Mouse (Mus musculus): ENCODE measurements around the gene Aplnr. TPM values are rescaled to one million over a fixed set of nuclear protein-coding genes. Genes with fewer than 3 reads are reported as not detected.

The Aplnr gene
- polyA plus RNA-seq, 1 experiment from 2014 or later: 26.8 TPM

- no peak overlapping the region for H3K4me3 ChIP-seq (ENCODE audit: control insufficient read depth in 1 of 2, insufficient read depth in 1 of 2, low read depth in 1 of 2, low read length in 2 of 2)
- no peak overlapping the region for H3K4me2 ChIP-seq (ENCODE audit: low read length)
- 27% methylated on average over 1 of the region's 1 CpGs for WGBS
- H3K9ac ChIP-seq (ENCODE audit: low read length): no peak overlapping the region
- no peaks in the 10 kb centered on the region for H3K36me3 ChIP-seq (ENCODE audit: control insufficient read depth, insufficient read depth, low read length)
- no peaks in the 10 kb centered on the region for H3K9me3 ChIP-seq (ENCODE audit: control insufficient read depth, low read length)
- ATAC-seq (ENCODE audit: insufficient number of reproducible peaks, insufficient read depth, low FRiP score, low read depth): no peak
- H3K4me1 ChIP-seq (ENCODE audit: control insufficient read depth in 2 of 2, insufficient read depth in 2 of 2, low read length in 2 of 2): no peaks in the 10 kb centered on the region; a peak in 2 of 4 replicates
- H3K27me3 ChIP-seq (ENCODE audit: control insufficient read depth, insufficient read depth, low read length): no peaks in the 10 kb centered on the region
- H3K27ac ChIP-seq (replicated peaks in 1 of 2; ENCODE audit: control insufficient read depth in 1 of 2, insufficient read depth in 1 of 2, low read depth in 2 of 2, low read length in 2 of 2): no peak overlapping the region
Measured at GRCm38 (mm10) chr2:85167624-85168023, 31.6 kb downstream of the Aplnr start.

GRCm38 (mm10) chr2:85168327-85168726 is 32.3 kb downstream of the Aplnr start:
- Histone ChIP-seq H3K36me3 (ENCODE audit: control insufficient read depth, insufficient read depth, low read length) (no peaks in the 10 kb centered on the region), H3K4me2 (ENCODE audit: low read length) (no peak overlapping the region), H3K9ac (ENCODE audit: low read length) (no peak overlapping the region), H3K27ac (replicated peaks in 1 of 2; ENCODE audit: control insufficient read depth in 1 of 2, insufficient read depth in 1 of 2, low read depth in 2 of 2, low read length in 2 of 2) (no peak overlapping the region; a peak in 1 of 4 replicates), H3K9me3 (ENCODE audit: control insufficient read depth, low read length) (no peaks in the 10 kb centered on the region), H3K27me3 (ENCODE audit: control insufficient read depth, insufficient read depth, low read length) (no peaks in the 10 kb centered on the region), H3K4me3 (ENCODE audit: control insufficient read depth in 1 of 2, insufficient read depth in 1 of 2, low read depth in 1 of 2, low read length in 2 of 2) (no peak overlapping the region), H3K4me1 (ENCODE audit: control insufficient read depth in 2 of 2, insufficient read depth in 2 of 2, low read length in 2 of 2) (peaks cover 0 to 2% of the 10 kb centered on the region in 2 experiments; a peak in 3 of 4 replicates)
- WGBS: 87% methylated on average over 1 of the region's 1 CpGs
- ATAC-seq (ENCODE audit: insufficient number of reproducible peaks, insufficient read depth, low FRiP score, low read depth): no peak

- Histone ChIP-seq H3K4me3 (ENCODE audit: control insufficient read depth in 1 of 2, insufficient read depth in 1 of 2, low read depth in 1 of 2, low read length in 2 of 2) (no peak overlapping the region), H3K4me1 (ENCODE audit: control insufficient read depth in 2 of 2, insufficient read depth in 2 of 2, low read length in 2 of 2) (peaks cover 0 to 2% of the 10 kb centered on the region in 2 experiments; a peak in 2 of 4 replicates), H3K9me3 (ENCODE audit: control insufficient read depth, low read length) (no peaks in the 10 kb centered on the region), H3K27me3 (ENCODE audit: control insufficient read depth, insufficient read depth, low read length) (no peaks in the 10 kb centered on the region), H3K36me3 (ENCODE audit: control insufficient read depth, insufficient read depth, low read length) (no peaks in the 10 kb centered on the region), H3K4me2 (ENCODE audit: low read length) (no peak overlapping the region), H3K27ac (replicated peaks in 1 of 2; ENCODE audit: control insufficient read depth in 1 of 2, insufficient read depth in 1 of 2, low read depth in 2 of 2, low read length in 2 of 2) (no peak overlapping the region), H3K9ac (ENCODE audit: low read length) (no peak overlapping the region)
- 19% methylated on average over 3 of the region's 3 CpGs for WGBS
- peak; percentile 22; the same call in 1 of the 2 replicates for ATAC-seq (ENCODE audit: insufficient number of reproducible peaks, insufficient read depth, low FRiP score, low read depth)
Measured at GRCm38 (mm10) chr2:85172071-85172762, 36.2 kb downstream of the Aplnr start.

GRCm38 (mm10) chr2:85172763-85173103 is 36.7 kb downstream of the Aplnr start:
- no peak overlapping the region for H3K4me2 ChIP-seq (ENCODE audit: low read length)
- peaks cover 0 to 2% of the 10 kb centered on the region in 2 experiments; a peak in 2 of 4 replicates for H3K4me1 ChIP-seq (ENCODE audit: control insufficient read depth in 2 of 2, insufficient read depth in 2 of 2, low read length in 2 of 2)
- no peaks in the 10 kb centered on the region for H3K36me3 ChIP-seq (ENCODE audit: control insufficient read depth, insufficient read depth, low read length)
- no peak for ATAC-seq (ENCODE audit: insufficient number of reproducible peaks, insufficient read depth, low FRiP score, low read depth)
- no peak overlapping the region for H3K9ac ChIP-seq (ENCODE audit: low read length)
- no peaks in the 10 kb centered on the region for H3K27me3 ChIP-seq (ENCODE audit: control insufficient read depth, insufficient read depth, low read length)
- WGBS: 60% methylated on average over 2 of the region's 2 CpGs
- H3K4me3 ChIP-seq (ENCODE audit: control insufficient read depth in 1 of 2, insufficient read depth in 1 of 2, low read depth in 1 of 2, low read length in 2 of 2): no peak overlapping the region
- no peak overlapping the region for H3K27ac ChIP-seq (replicated peaks in 1 of 2; ENCODE audit: control insufficient read depth in 1 of 2, insufficient read depth in 1 of 2, low read depth in 2 of 2, low read length in 2 of 2)
- H3K9me3 ChIP-seq (ENCODE audit: control insufficient read depth, low read length): no peaks in the 10 kb centered on the region

GRCm38 (mm10) chr2:85173545-85173944 is 37.5 kb downstream of the Aplnr start:
- H3K9ac ChIP-seq (ENCODE audit: low read length): no peak overlapping the region
- no peak overlapping the region for H3K4me2 ChIP-seq (ENCODE audit: low read length)
- 83% methylated on average over 6 of the region's 6 CpGs for WGBS
- peaks cover 0 to 2% of the 10 kb centered on the region in 2 experiments; a peak in 1 of 4 replicates for H3K4me1 ChIP-seq (ENCODE audit: control insufficient read depth in 2 of 2, insufficient read depth in 2 of 2, low read length in 2 of 2)
- ATAC-seq (ENCODE audit: insufficient number of reproducible peaks, insufficient read depth, low FRiP score, low read depth): no peak
- H3K36me3 ChIP-seq (ENCODE audit: control insufficient read depth, insufficient read depth, low read length): no peaks in the 10 kb centered on the region
- no peaks in the 10 kb centered on the region for H3K9me3 ChIP-seq (ENCODE audit: control insufficient read depth, low read length)
- H3K27me3 ChIP-seq (ENCODE audit: control insufficient read depth, insufficient read depth, low read length): no peaks in the 10 kb centered on the region
- no peak overlapping the region for H3K27ac ChIP-seq (replicated peaks in 1 of 2; ENCODE audit: control insufficient read depth in 1 of 2, insufficient read depth in 1 of 2, low read depth in 2 of 2, low read length in 2 of 2)
- H3K4me3 ChIP-seq (ENCODE audit: control insufficient read depth in 1 of 2, insufficient read depth in 1 of 2, low read depth in 1 of 2, low read length in 2 of 2): no peak overlapping the region

GRCm38 (mm10) chr2:85178139-85178800 is 42.2 kb downstream of the Aplnr start:
- no peak for ATAC-seq (ENCODE audit: insufficient number of reproducible peaks, insufficient read depth, low FRiP score, low read depth)
- H3K9me3 ChIP-seq (ENCODE audit: control insufficient read depth, low read length): no peaks in the 10 kb centered on the region
- H3K4me1 ChIP-seq (ENCODE audit: control insufficient read depth in 2 of 2, insufficient read depth in 2 of 2, low read length in 2 of 2): no peaks in the 10 kb centered on the region
- 54% methylated on average over 4 of the region's 4 CpGs for WGBS
- no peaks in the 10 kb centered on the region for H3K27me3 ChIP-seq (ENCODE audit: control insufficient read depth, insufficient read depth, low read length)
- no peak overlapping the region for H3K4me2 ChIP-seq (ENCODE audit: low read length)
- no peak overlapping the region for H3K9ac ChIP-seq (ENCODE audit: low read length)
- no peak overlapping the region for H3K27ac ChIP-seq (replicated peaks in 1 of 2; ENCODE audit: control insufficient read depth in 1 of 2, insufficient read depth in 1 of 2, low read depth in 2 of 2, low read length in 2 of 2)
- no peaks in the 10 kb centered on the region for H3K36me3 ChIP-seq (ENCODE audit: control insufficient read depth, insufficient read depth, low read length)
- no peak overlapping the region for H3K4me3 ChIP-seq (ENCODE audit: control insufficient read depth in 1 of 2, insufficient read depth in 1 of 2, low read depth in 1 of 2, low read length in 2 of 2)

GRCm38 (mm10) chr2:85187582-85188151 is 51.6 kb downstream of the Aplnr start:
- no peak for ATAC-seq (ENCODE audit: insufficient number of reproducible peaks, insufficient read depth, low FRiP score, low read depth)
- no peak overlapping the region for H3K4me2 ChIP-seq (ENCODE audit: low read length)
- 78% methylated on average over 6 of the region's 6 CpGs for WGBS
- no peak overlapping the region for H3K4me3 ChIP-seq (ENCODE audit: control insufficient read depth in 1 of 2, insufficient read depth in 1 of 2, low read depth in 1 of 2, low read length in 2 of 2)
- H3K27ac ChIP-seq (replicated peaks in 1 of 2; ENCODE audit: control insufficient read depth in 1 of 2, insufficient read depth in 1 of 2, low read depth in 2 of 2, low read length in 2 of 2): no peak overlapping the region
- H3K36me3 ChIP-seq (ENCODE audit: control insufficient read depth, insufficient read depth, low read length): no peaks in the 10 kb centered on the region
- H3K4me1 ChIP-seq (ENCODE audit: control insufficient read depth in 2 of 2, insufficient read depth in 2 of 2, low read length in 2 of 2): no peaks in the 10 kb centered on the region
- H3K9me3 ChIP-seq (ENCODE audit: control insufficient read depth, low read length): no peaks in the 10 kb centered on the region
- no peak overlapping the region for H3K9ac ChIP-seq (ENCODE audit: low read length)
- no peaks in the 10 kb centered on the region for H3K27me3 ChIP-seq (ENCODE audit: control insufficient read depth, insufficient read depth, low read length)
